Mouse (Mus musculus) heart, embryonic 10.5 days (tissue): ENCODE measurements around the gene Gm6525. TPM values are rescaled to one million over a fixed set of nuclear protein-coding genes. Genes with fewer than 3 reads are reported as not detected.

Experiments used
- DNase-seq: peaks from one replicate; pipeline ENCODE4 v3.0.0-alpha.2; 2017; ENCODE audit warnings: low spot score
- H3K27ac ChIP-seq: fragments of 300-500 bp; sonication (generic); 2 replicates; pipeline ENCODE4 v1.5.1; 2016; ENCODE audit warnings: mild to moderate bottlenecking
- H3K27me3 ChIP-seq: fragments of 300-500 bp; sonication (generic); 2 replicates; pipeline ENCODE4 v1.6.1; 2016; ENCODE audit warnings: mild to moderate bottlenecking; ENCODE audit not compliant: poor library complexity, insufficient read depth, severe bottlenecking
- H3K36me3 ChIP-seq: fragments of 300-500 bp; sonication (generic); 2 replicates; pipeline ENCODE4 v1.6.1; 2016; ENCODE audit warnings: mild to moderate bottlenecking, moderate library complexity
- H3K4me1 ChIP-seq: fragments of 300-500 bp; sonication (generic); 2 replicates; pipeline ENCODE4 v1.6.1; 2016; ENCODE audit warnings: mild to moderate bottlenecking
- H3K4me3 ChIP-seq: fragments of 300-500 bp; sonication (generic); 2 replicates; pipeline ENCODE4 v1.5.1; 2016; ENCODE audit warnings: mild to moderate bottlenecking, moderate library complexity
- H3K9me3 ChIP-seq: fragments of 300-500 bp; sonication (generic); 2 replicates; pipeline ENCODE4 v1.6.1; 2016; ENCODE audit warnings: mild to moderate bottlenecking, moderate library complexity
- WGBS: fragments of 180-500 bp; shearing (Covaris S2); methylation state at CpG from one replicate; pipeline ENCODE4 v1.1.7; 2016; 5-methylcytosine and 5-hydroxymethylcytosine counted together
- polyA plus RNA-seq: library from polyadenylated mRNA; unstranded; fragments of >200 nt; fragmentation: Nextera tagmentation; extraction: Ambion mirVana; gene quantifications from 2 replicates; pipeline ENCODE4 v1.2.1, GENCODE M21; 2016

Gene Gm6525
- polyA plus RNA-seq, 1 experiment from 2014 or later = 0.25 TPM

DNA sequence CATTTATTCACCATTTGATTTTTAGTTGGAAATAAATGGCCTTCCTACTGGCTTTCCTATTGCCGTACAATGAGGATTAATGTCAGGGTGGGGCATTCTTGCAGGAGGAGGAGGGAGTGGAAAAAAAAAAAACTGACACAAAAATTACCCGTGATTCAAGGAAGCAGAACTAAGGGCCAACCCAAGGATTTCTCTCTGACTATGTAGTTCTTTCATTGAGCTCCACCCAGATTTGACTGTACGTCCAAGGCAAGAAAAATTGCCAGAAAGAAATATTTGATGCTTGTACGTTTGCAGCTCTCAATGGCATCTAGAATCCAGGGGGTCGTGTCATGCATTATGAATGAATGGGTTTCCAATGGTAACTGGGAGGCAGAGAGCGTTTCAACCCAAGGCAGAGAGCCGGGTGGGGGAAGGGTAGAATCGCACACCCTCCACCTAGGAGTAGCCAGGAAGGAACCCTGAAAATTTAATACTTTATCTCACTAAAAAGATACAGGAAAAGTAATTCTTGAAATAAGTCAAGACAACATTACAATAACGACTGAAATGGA lies 45.9 kb downstream of the Gm6525 start:
- Histone ChIP-seq H3K27ac (no peak overlapping the region), H3K36me3 (no peaks in the 10 kb centered on the region), H3K4me1 (peaks cover 18% of the 10 kb centered on the region; the same call in 1 of the 2 replicates), H3K9me3 (no peaks in the 10 kb centered on the region), H3K4me3 (peak overlapping the region; percentile 68), H3K27me3 (peaks cover 12% of the 10 kb centered on the region; the same call in 1 of the 2 replicates)
- DNase-seq = no peak
- WGBS = 20% methylated on average over 9 of the region's 9 CpGs

DNA sequence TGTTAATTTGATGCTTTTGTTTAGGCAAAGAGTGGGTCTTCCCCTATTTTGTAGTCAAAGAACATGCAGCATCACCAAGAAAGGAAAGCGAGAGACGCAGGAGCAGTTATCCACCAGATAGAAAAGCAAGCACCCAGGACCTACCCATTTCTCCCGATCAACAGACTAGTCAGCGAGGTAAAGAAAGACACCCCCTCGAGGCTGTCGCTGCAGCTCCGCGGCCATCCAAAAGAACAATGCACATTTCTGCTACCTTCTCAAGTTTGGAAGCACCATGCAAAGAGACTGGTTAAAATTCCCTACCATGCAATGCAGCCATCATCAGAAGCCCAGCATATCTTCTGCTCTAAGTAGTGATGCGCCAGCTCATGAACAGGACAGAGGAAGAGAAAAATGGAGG lies 46.4 kb downstream of the Gm6525 start:
- H3K4me3 ChIP-seq = peak overlapping the region; percentile 68
- peaks cover 18% of the 10 kb centered on the region; the same call in 1 of the 2 replicates for H3K4me1 ChIP-seq
- H3K27me3 ChIP-seq = peaks cover 12% of the 10 kb centered on the region; the same call in 1 of the 2 replicates
- H3K9me3 ChIP-seq = no peaks in the 10 kb centered on the region
- H3K36me3 ChIP-seq = no peaks in the 10 kb centered on the region
- H3K27ac ChIP-seq = peak overlapping the region; percentile 62
- DNase-seq = no peak
- WGBS = under 1% methylated on average over 9 of the region's 9 CpGs

DNA sequence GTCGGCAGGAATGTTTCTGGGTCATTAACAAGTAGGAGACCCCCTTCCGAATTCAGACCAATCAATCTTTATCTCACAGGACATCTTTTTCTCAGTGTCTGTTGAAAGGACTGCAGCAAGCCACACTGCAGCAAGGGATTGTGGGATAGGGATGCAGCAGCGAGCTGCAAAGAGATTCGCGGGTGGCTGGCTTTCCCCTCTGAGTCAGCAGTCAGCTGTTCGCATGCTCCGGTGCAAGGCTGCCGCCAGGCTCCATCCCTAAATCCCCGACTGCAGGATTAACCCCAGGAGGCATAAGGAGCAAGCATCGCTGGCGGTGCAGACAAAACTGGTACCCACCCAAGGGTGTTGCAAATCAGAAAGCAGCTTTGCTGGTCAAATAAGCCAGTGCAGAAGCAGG lies 46.8 kb downstream of the Gm6525 start:
- Histone ChIP-seq H3K4me1 (peaks cover 18% of the 10 kb centered on the region; the same call in 1 of the 2 replicates), H3K4me3 (peak overlapping the region; percentile 68), H3K27me3 (peaks cover 12% of the 10 kb centered on the region; the same call in 1 of the 2 replicates), H3K27ac (peak overlapping the region; percentile 62), H3K9me3 (no peaks in the 10 kb centered on the region), H3K36me3 (no peaks in the 10 kb centered on the region)
- WGBS = under 1% methylated on average over 11 of the region's 11 CpGs
- DNase-seq = no peak

Other genes starting within 250 kb of the Gm6525 start
- gene Tmem131l, start 133.9 kb upstream of the Gm6525 start, polyA plus RNA-seq = 25.9 and 39.6 TPM in 2 replicates
- gene Mnd1, start 18.3 kb upstream of the Gm6525 start, polyA plus RNA-seq = 10.0 and 14.0 TPM in 2 replicates
- gene Trim2, start 132.8 kb downstream of the Gm6525 start, polyA plus RNA-seq = 7.1 and 8.0 TPM in 2 replicates